Mouse (Mus musculus): ENCODE measurements around the gene Arid2. TPM values are rescaled to one million over a fixed set of nuclear protein-coding genes. Genes with fewer than 3 reads are reported as not detected.

Arid2 gene
- polyA plus RNA-seq, 1 experiment from 2014 or later, result 21.7 TPM

GRCm38 (mm10) chr15:96448656-96449299, 161.5 kb downstream of the Arid2 start:
- H3K27ac ChIP-seq, result no peak overlapping the region
- H3K36me3 ChIP-seq, result peaks cover 26% of the 10 kb centered on the region; the same call in 1 of the 2 replicates
- WGBS, result 87% methylated on average over 7 of the region's 7 CpGs
- H3K4me3 ChIP-seq, result no peak overlapping the region
- no peak overlapping the region for H3K4me2 ChIP-seq
- ATAC-seq (ENCODE audit: borderline replicate concordance, extremely low read depth, low FRiP score, low TSS enrichment), result no peak
- H3K4me1 ChIP-seq, result no peaks in the 10 kb centered on the region
- no peaks in the 10 kb centered on the region for H3K27me3 ChIP-seq
- H3K9me3 ChIP-seq, result no peaks in the 10 kb centered on the region
- no peak overlapping the region for H3K9ac ChIP-seq

- H3K9me3 ChIP-seq, result no peaks in the 10 kb centered on the region
Observed at GRCm38 (mm10) chr15:96453346-96453745, 166.0 kb downstream of the Arid2 start.

More at GRCm38 (mm10) chr15:96453346-96453745, 166.0 kb downstream of the Arid2 start:
- H3K4me3 ChIP-seq, result no peak overlapping the region
- no peak for ATAC-seq (ENCODE audit: borderline replicate concordance, extremely low read depth, low FRiP score, low TSS enrichment)
- peaks cover 25% of the 10 kb centered on the region for H3K4me1 ChIP-seq
- no peak overlapping the region for H3K27ac ChIP-seq
- WGBS, result 85% methylated on average over 1 of the region's 1 CpGs
- no peaks in the 10 kb centered on the region for H3K27me3 ChIP-seq
- H3K4me2 ChIP-seq, result no peak overlapping the region
- peaks cover 11% of the 10 kb centered on the region; the same call in 1 of the 2 replicates for H3K36me3 ChIP-seq
- H3K9ac ChIP-seq, result no peak overlapping the region

Small RNA genes lying within 50 kb of the gene (microRNA-seq; reads per million reads assigned to microRNA genes)
- not detected for gene Gm25397

Other genes with a start within 250 kb of the Arid2 start
- gene Scaf11, start 173.3 kb downstream of the Arid2 start, polyA plus RNA-seq (2015; fragmentation: Nextera tagmentation; extraction: Ambion mirVana), result 91.1 and 93.5 TPM in 2 replicates

All from lung, embryonic 15.5 days (tissue).